9 mouse cellular contexts compared by ENCODE assay signal in genomic region chr4:133090720-133091458, GRCm38 (mm10). TPM values are rescaled to one million over a fixed set of nuclear protein-coding genes. Genes with fewer than 3 reads are reported as not detected.
DNase-seq lines count a peak whose midpoint lies in the region; ATAC-seq and TF ChIP-seq lines count a peak whose summit lies in the region.
"Had no signal": no experiment of that assay in that cellular context is flagged by ENCODE, and none has a peak within 500 bp of the region (broad histone marks: within the 10 kb centered on the region; RNA-seq: fewer than 3 reads in every experiment).

No protein-coding gene starts in this region.

- no peak for TF ChIP-seq POLR2A in spleen, adult 2 months (IDR thresholded peaks at IDR 0.05; ENCODE audit: low read depth, low read length)

- peak overlapping the region; percentile 15; the same call in 1 of the 2 replicates for H3K4me2 ChIP-seq in hindbrain, embryonic 15.5 days
- 0 out of 2 replicates have a peak overlapping the region, but pooled peaks have one; percentile 0 for H3K4me2 ChIP-seq in liver, embryonic 13.5 days
- H3K4me2 ChIP-seq in stomach, embryonic 15.5 days = peak overlapping the region; percentile 32

- H3K4me3 ChIP-seq in spleen, adult 2 months (ENCODE audit: extremely low read depth, insufficient read depth, insufficient read length) = no peak overlapping the region
- no peak overlapping the region for H3K4me3 ChIP-seq in hindbrain, embryonic 15.5 days
- no peak overlapping the region for H3K4me3 ChIP-seq in liver, embryonic 13.5 days (replicated peaks)
- H3K4me3 ChIP-seq in stomach, embryonic 15.5 days (replicated peaks) = no peak overlapping the region

- H3K4me1 ChIP-seq in spleen, adult 2 months (ENCODE audit: control insufficient read depth, insufficient read depth, insufficient read length) = peaks cover 71% of the 10 kb centered on the region
- H3K4me1 ChIP-seq in hindbrain, embryonic 15.5 days (replicated peaks) = peaks cover 79% of the 10 kb centered on the region
- peaks cover 69% of the 10 kb centered on the region for H3K4me1 ChIP-seq in liver, embryonic 13.5 days (replicated peaks)
- peaks cover 92% of the 10 kb centered on the region for H3K4me1 ChIP-seq in stomach, embryonic 15.5 days

- peak overlapping the region; percentile 41 for H3K27ac ChIP-seq in spleen, adult 2 months (ENCODE audit: insufficient read depth, low read length)
- H3K27ac ChIP-seq in hindbrain, embryonic 15.5 days (replicated peaks) = peak overlapping the region; percentile 87
- H3K27ac ChIP-seq in liver, embryonic 13.5 days = peak overlapping the region; percentile 71
- H3K27ac ChIP-seq in stomach, embryonic 15.5 days = peak overlapping the region; percentile 94

- 27% methylated on average over 17 of the region's 18 CpGs for WGBS in spleen, adult 2 months
- WGBS in hindbrain, embryonic 15.5 days = 24% methylated on average over 16 of the region's 18 CpGs
- 32% methylated on average over 18 of the region's 18 CpGs for WGBS in liver, embryonic 13.5 days (ENCODE audit: insufficient replicate concordance)
- 15% methylated on average over 18 of the region's 18 CpGs for WGBS in stomach, embryonic 15.5 days

- no peaks in the 10 kb centered on the region for H3K27me3 ChIP-seq in spleen, adult 2 months (ENCODE audit: control insufficient read depth, insufficient read depth, low read length)
- H3K27me3 ChIP-seq in hindbrain, embryonic 15.5 days = no peaks in the 10 kb centered on the region
- peaks cover 74% of the 10 kb centered on the region for H3K27me3 ChIP-seq in liver, embryonic 13.5 days
- H3K27me3 ChIP-seq in stomach, embryonic 15.5 days (replicated peaks) = no peaks in the 10 kb centered on the region
- H3K27me3 ChIP-seq: CH12.LX had no signal

- no peak for ATAC-seq in cerebellum, adult (ENCODE audit: insufficient number of reproducible peaks, low FRiP score, low TSS enrichment)
- peak; percentile 28; the same call in 1 of the 2 replicates for ATAC-seq in hindbrain, embryonic 15.5 days (ENCODE audit: low FRiP score, low read depth)
- no peak for ATAC-seq in liver, embryonic 13.5 days (ENCODE audit: low read depth)
- ATAC-seq in stomach, embryonic 15.5 days (ENCODE audit: insufficient read depth, low FRiP score, low read depth) = peak; percentile 19; the same call in 1 of the 2 replicates
- ATAC-seq in granulocyte monocyte progenitor cell, adult 5-6 weeks (replicated peaks; ENCODE audit: poor library complexity, severe bottlenecking) = no peak

- H3K36me3 ChIP-seq in spleen, adult 2 months (ENCODE audit: control insufficient read depth, insufficient read depth, low read length) = no peaks in the 10 kb centered on the region
- no peaks in the 10 kb centered on the region for H3K36me3 ChIP-seq in hindbrain, embryonic 15.5 days
- no peaks in the 10 kb centered on the region for H3K36me3 ChIP-seq in liver, embryonic 13.5 days
- no peaks in the 10 kb centered on the region for H3K36me3 ChIP-seq in stomach, embryonic 15.5 days

- H3K9ac ChIP-seq in hindbrain, embryonic 15.5 days = no peak overlapping the region
- H3K9ac ChIP-seq in liver, embryonic 13.5 days = no peak overlapping the region
- 0 out of 2 replicates have a peak overlapping the region, but pooled peaks have one; percentile 23 for H3K9ac ChIP-seq in stomach, embryonic 15.5 days

- DNase-seq in cerebellum, adult 9-11 months = peak; percentile 67
- peak in 1 of 2 experiments; percentile 9 for DNase-seq in spleen, adult 2 months (ENCODE audit: low read depth in 1 of 2, low spot score in 2 of 2)
- DNase-seq in spleen, postnatal 36 days (ENCODE audit: low spot score in 2 of 2) = no peak
- DNase-seq in liver, embryonic 13.5 days = no peak

- H3K9me3 ChIP-seq in hindbrain, embryonic 15.5 days = no peaks in the 10 kb centered on the region
- no peaks in the 10 kb centered on the region for H3K9me3 ChIP-seq in liver, embryonic 13.5 days (replicated peaks)
- no peaks in the 10 kb centered on the region for H3K9me3 ChIP-seq in stomach, embryonic 15.5 days

- no peak for TF ChIP-seq CTCF in spleen, adult 2 months (IDR thresholded peaks at IDR 0.05; ENCODE audit: extremely low read depth, insufficient read depth, insufficient read length, insufficient replicate concordance)

RNA-seq across cellular contexts. Expression of gene Wasf2, which starts 39.4 kb away (rescaled TPM):
- polyA plus RNA-seq in spleen, adult 2 months (2012; rRNA removed) = 76.2 and 87.6 TPM in 2 replicates
- polyA plus RNA-seq in hindbrain, embryonic 15.5 days (2015; fragmentation: Nextera tagmentation; extraction: Ambion mirVana) = 30.3 and 31.1 TPM in 2 replicates
- polyA plus RNA-seq in liver, embryonic 13.5 days (2015; fragmentation: Nextera tagmentation; extraction: Ambion mirVana) = 52.3 and 54.0 TPM in 2 replicates
- 109 TPM in 2 replicates for polyA plus RNA-seq in stomach, embryonic 15.5 days (2015; fragmentation: Nextera tagmentation; extraction: Ambion mirVana)
- 109 and 147 TPM in 2 replicates for total RNA-seq in granulocyte monocyte progenitor cell, adult 5-6 weeks (2014; fragmentation: Nextera tagmentation)
- total RNA-seq in granulocyte monocyte progenitor cell, adult 5-6 weeks (2017) = 34.1 and 37.3 TPM in 2 replicates

Comparison
In these comparisons a context has a peak if more than half of its experiments do, and no peak if none do; other contexts are left out.
1. ATAC-seq: peak in hindbrain, embryonic 15.5 days (single experiment) and stomach, embryonic 15.5 days (single experiment); none in cerebellum, adult (single experiment), liver, embryonic 13.5 days (single experiment) and granulocyte monocyte progenitor cell, adult 5-6 weeks (single experiment).
2. H3K27ac ChIP-seq: peak in every context shown above with its lines; median percentile 94 in stomach, embryonic 15.5 days; 87 in hindbrain, embryonic 15.5 days; 71 in liver, embryonic 13.5 days; 41 in spleen, adult 2 months.
3. Peak in every context shown above with its lines, with median percentiles within 50 percentile points of each other: H3K4me2 ChIP-seq.